Mouse (Mus musculus) heart, adult 8-10 months (tissue): ENCODE measurements around the gene BC004004. TPM values are rescaled to one million over a fixed set of nuclear protein-coding genes. Genes with fewer than 3 reads are reported as not detected.
"Not testable (repeated sequence)": the region's sequence is repeated elsewhere in the genome, so short reads cannot be mapped to it uniquely, and the experiment has no call there.

Experiments used
- DNase-seq: peaks from one replicate; pipeline ENCODE4 v3.0.0; 2022; ENCODE audit warnings: low spot score
- total RNA-seq, 4 experiments: library from RNA; stranded (reverse); gene quantifications; 2 replicates each; pipeline ENCODE4 v1.2.4; 2022

BC004004 gene
- total RNA-seq, 4 experiments from 2014 or later, result 294 to 476 (median 372) TPM

DNA sequence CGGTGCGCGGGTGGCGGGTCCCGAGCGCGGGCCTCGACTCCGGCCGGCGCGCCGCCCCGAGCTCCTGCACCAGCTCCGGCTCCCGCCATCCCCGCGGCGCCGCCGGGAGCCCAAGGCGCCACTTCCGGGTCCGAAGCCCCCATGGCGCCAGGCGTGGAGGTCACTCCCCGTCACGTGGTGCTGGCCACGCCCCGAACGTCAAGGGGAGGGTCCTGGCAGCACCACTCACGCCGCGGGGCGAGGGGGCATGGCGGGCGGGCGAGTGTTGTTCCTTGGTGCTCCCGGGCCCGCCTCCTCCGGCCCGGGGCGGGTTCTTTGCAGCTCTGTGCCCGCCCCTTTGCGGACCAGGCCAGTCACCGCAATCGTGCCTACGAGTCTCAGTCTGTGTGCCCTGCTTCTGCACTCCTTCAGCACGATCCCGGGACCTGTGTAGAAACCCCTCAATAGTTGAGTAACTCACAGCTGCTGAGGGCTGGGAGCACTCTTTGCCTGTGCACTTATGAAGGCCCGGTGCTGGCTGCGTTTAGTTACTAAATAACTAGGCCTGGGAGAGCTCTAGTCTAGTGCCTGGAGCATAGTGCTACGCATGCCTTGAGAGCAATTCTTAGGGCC is 79.2 kb downstream of the BC004004 start, which contains the start of gene Mtch1:
Mtch1 (minus strand) TSS at position 290 of the 612 bp plus-strand sequence.
- DNase-seq, result peak; percentile 97

DNA sequence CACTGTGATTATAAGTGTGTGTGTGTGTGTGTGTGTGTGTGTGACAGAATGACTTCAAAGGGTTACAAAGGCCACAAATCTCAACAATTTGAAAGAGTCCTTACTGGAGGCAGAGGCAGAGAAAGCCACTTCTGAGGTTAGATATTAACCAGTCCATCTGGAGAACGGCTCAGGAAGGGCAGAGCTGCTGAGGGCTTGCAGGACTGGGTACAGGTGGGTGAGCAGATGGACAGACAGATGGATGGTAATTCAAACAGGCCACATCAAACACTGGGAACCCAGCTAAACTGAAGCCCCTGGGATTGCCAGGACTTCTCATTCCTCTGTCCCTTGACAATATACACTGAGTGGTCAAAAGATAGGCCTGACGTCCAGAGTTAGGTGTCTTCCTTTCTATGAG is 80.4 kb downstream of the BC004004 start:
- no peak for DNase-seq

DNA sequence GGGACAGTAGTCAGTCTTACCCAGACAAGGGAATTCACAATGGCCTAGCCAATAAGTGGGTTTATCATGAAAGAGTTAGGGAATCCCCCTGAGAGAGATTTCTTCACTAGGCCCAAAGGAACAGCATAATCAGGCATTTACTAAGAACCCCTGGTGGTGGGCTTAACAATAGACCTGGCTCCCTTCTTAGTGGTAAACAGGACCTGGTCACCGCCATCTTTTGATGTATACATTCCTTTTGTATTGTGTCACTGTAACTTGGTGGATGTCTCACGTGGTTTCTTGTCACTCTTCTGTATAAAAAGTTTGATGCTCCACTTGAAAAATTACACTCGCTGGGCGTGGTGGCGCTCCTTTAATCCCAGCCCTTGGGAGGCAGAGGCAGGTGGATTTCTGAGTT is 82.5 kb downstream of the BC004004 start:
- DNase-seq, result not testable (repeated sequence)

DNA sequence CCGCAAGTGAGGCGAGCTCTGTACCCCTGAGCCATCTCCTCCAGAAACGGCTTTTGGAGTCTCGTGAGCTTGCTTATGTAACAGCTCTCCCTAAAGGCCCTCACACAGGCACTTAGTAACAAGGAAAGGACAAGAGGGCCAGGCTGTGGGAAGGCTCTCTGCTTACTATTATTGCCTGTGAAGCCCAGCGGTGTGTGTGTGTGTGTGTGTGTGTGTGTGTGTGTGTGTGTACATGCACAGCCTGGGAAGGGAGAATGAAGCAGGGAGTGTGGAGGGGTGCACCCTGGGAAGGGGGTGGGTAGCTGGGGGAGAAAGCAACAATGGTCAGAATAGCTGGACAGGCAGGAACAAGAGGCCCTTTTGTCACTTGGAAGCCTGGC is 86.9 kb downstream of the BC004004 start:
- no peak for DNase-seq

DNA sequence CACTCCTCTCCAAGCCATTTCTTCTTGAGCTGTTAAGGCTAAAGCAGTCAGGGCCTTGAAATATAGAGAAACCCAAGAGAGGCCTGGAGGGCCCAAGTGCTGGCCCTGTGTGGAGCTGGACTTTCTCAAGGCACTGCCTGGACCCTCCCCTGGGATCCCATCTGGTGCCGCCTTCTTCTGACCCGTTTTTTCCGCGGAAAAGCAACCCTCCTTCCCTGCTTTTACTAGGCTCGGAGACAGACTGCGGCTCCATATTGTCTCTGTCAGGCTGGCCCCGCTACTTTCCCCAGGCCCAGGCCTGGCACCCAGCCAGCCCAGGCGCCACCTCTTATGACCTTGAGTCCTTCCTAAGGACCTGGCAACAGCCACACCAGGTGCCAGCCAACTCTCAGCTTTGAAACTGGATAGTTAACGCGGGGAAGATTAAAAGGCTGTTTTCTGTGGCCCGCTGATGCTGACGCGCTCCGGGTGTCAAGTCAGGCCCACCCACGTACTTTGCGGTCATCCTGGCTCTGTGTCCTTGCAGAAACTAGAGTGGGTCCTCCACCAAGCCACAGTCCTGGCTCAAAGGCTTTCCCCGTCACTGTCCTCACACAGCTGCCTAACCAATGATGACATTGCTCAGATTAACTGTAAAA is 87.4 kb downstream of the BC004004 start:
- peak; percentile 70 for DNase-seq

DNA sequence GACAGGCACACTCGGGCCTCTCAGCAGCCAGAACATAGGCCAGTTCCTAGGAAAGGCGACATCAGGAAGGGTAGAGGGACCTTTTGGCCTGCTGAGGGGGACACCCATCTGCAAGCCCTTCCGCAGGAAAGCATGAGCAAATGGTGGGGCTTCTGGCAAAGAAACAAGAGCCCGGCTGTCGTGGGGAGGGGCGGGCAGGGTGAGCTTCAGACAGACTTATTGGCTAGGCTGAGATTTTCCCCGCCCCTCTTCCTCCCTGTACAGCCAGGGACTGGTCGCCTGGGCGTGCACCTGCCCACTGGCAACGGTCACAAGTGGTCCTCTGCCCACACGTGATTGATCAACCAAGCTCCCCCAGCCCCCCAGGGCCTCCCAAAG is 87.9 kb downstream of the BC004004 start:
- peak; percentile 85 for DNase-seq

DNA sequence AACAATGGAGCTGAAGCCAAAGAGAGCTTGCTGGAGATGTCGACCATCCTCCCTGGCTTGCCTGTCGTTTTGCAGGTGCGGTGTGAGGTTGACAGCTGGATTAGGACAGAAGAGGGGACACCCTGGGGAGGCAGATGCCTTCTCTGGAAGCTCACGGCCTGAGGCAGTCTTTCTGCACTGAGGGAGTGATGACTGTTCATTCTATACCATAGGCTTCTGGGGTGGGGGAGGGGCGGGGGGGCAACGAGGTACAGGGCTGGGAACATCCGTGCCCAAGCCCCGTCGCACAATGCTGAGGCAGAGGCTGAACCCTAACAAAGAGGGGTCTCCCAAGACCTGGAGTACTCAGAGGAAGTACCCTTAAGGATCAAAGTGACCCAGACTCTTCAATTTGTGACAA is 88.3 kb downstream of the BC004004 start:
- no peak for DNase-seq

DNA sequence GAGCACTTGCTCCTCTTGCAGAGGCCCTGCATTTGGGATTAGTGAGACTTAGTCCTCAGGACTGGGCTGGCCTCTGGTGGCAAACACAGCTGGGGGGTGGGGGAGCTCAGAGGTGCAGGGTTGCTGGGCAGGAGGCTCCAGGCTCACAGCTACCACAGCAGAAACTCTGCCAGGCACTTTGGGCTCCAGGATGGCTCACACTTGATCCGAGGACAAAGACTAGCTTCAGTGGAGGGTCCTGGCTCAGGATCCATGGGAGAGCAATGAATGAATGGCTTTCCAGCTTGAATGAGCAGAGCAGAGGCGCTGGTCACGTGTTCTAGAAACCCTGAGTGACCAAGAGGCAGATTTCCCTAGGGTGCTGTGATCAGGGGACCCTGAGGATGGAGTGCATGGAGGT is 90.3 kb downstream of the BC004004 start:
- no peak for DNase-seq

DNA sequence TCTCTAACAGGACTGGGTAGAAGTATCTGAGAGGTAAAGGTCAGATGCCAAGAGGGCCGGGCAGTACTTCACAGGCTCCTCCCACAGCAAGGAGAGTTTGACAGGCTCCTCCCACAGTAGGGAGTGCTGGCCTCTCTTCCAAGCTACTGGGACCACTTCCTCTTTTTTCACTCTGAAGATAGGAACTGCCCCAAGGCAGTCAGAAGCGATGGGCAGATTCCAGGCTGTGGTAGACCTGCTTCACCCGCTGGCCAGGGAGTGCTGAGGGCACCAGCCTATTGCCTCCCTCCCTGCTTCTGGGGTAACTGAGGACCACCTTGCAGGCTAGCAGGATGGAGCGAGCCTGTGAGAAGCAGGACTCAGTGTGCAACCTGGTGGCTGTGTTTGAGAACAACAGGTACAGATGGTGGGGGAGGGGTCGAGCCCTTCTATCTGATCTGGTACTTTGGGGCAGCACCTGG is 92.2 kb downstream of the BC004004 start, which contains the start of gene Fgd2:
Fgd2 (plus strand) TSS at position 154 of the 461 bp plus-strand sequence.
- DNase-seq, result no peak

DNA sequence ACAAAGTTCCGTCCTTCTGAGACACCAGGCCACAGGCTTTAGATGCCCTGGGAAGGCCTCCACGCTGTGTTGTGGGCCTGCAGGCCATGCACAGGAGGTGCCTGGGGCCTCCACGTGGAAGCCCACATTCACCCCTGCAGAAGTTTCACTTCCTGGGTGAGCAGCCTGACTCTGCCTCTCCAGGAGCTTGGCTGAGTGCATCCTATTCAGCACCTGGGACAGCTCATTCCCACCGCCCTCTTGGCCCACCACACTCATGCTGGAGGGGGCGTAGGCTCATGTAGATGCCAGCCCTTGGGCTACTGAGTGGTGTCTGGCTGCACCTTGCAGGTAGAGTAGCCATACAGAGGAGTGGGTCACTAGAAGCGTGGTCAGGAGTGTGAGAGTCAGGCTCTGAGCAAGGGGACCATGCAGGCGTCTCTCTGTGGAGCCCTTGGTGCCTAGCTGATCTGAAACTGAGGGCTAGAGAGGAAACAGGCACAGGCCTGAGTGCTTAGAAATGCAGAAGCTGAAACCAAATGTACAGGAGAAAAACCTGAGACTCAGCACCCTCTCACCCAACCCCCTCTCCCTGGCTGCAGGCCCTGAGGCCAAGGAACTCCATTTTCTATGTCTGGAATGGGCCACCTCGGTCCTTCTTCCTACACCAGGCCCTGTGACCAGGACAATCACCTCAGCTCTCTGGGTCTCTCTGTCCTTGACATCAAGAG is 93.5 kb downstream of the BC004004 start:
- no peak for DNase-seq

DNA sequence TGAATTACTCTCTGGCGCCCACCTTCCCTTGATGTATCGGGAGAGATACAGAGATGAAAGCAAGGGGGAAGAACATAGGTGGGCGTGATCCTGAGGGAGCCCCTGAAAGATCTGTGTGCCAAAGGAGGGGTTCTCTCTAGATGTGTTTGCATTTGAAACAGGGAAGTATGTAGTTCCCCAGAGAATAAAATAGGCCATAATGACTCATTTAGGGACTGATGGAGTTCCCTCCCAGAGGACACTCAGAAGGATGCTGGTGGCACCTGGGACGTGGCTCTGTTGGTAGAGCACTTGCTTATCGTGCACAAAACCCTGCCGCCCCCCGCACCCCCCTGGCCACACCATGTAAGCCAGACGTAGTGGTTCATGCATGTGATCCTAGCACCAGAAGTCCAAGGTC is 94.5 kb downstream of the BC004004 start:
- no peak for DNase-seq

Other genes with a start within 250 kb of the BC004004 start
- gene Srsf3, start 236.2 kb upstream of the BC004004 start, total RNA-seq, result 10 to 100 TPM; 52.6 to 73.3 (median 70.5) TPM
- gene Cdkn1a, start 177.8 kb upstream of the BC004004 start, total RNA-seq, result 10 to 100 TPM; 11.7 to 32.6 (median 22.3) TPM
- under 1 TPM in 3 of 4 experiments, not detected in 1; 0.12 to 0.75 (median 0.38) TPM for gene Rab44, start 154.6 kb upstream of the BC004004 start, total RNA-seq
- 1 to 10 TPM; 3.2 to 9.5 (median 4.4) TPM for gene Cpne5, start 30.6 kb upstream of the BC004004 start, total RNA-seq
- gene Ppil1, start 4.6 kb upstream of the BC004004 start, total RNA-seq, result 10 to 100 TPM; 36.5 to 43.8 (median 37.3) TPM
- 10 to 100 TPM; 17.9 to 22.9 (median 21.4) TPM for gene Pi16, start 48.9 kb downstream of the BC004004 start, total RNA-seq
- 100 to 1,000 TPM; 196 to 220 (median 210) TPM for gene Mtch1, start 79.1 kb downstream of the BC004004 start, total RNA-seq
- gene Fgd2, start 92.1 kb downstream of the BC004004 start, total RNA-seq, result 1 to 10 TPM in 3 of 4 experiments, under 1 TPM in 1; 0.75 to 3.6 (median 1.5) TPM
- gene Pim1, start 222.0 kb downstream of the BC004004 start, total RNA-seq, result 10 to 100 TPM; 16.0 to 22.3 (median 17.4) TPM